Mouse (Mus musculus): ENCODE data around the gene Cpsf3. TPM values are rescaled to one million over a fixed set of nuclear protein-coding genes. Genes with fewer than 3 reads are reported as not detected.

Cpsf3 gene
- 124 and 130 TPM in 2 replicates for polyA plus RNA-seq (2016; fragmentation: Nextera tagmentation; extraction: Ambion mirVana)

GRCm38 (mm10) chr12:21284761-21285441 lies at the start of gene Cpsf3:
Gene Cpsf3, plus strand, starts transcription at chr12:21285391.
- Histone ChIP-seq H3K4me2 (peak within 1 kb of the TSS; percentile 76), H3K4me1 (peaks cover 19% of the 10 kb centered on the region), H3K27ac (peak within 1 kb of the TSS; percentile 86), H3K36me3 (replicated peaks) (no peaks in the 10 kb centered on the region), H3K9ac (peak within 1 kb of the TSS; percentile 74), H3K9me3 (no peaks in the 10 kb centered on the region), H3K4me3 (replicated peaks) (peak within 1 kb of the TSS; percentile 80), H3K27me3 (no peaks in the 10 kb centered on the region)
- 56% methylated on average over 11 of the region's 11 CpGs for WGBS
- ATAC-seq (ENCODE audit: low FRiP score): no peak

DNA sequence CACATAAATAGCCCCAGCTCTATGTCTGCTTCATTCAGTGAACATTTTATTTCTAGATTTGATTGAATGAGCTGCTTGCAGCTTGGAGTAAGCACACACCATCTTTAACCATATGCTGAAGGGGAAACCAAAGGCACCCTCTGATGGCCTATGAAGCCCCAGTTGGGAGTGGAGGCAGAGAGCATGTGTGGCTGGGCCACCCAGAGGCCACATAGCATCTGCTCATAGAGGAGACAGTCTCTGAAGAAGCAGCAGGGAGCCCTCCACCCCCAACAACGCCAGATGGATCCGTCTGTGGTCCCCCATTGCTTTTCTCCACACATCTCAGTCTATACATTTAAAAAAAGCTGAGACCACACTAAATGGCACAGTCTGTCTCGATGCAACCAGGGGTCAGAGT lies 43.2 kb upstream of the Cpsf3 start:
- ATAC-seq (ENCODE audit: low FRiP score): no peak
- Histone ChIP-seq H3K4me2 (no peak overlapping the region), H3K36me3 (replicated peaks) (peaks cover 84% of the 10 kb centered on the region), H3K27me3 (no peaks in the 10 kb centered on the region), H3K4me3 (replicated peaks) (no peak overlapping the region), H3K9ac (no peak overlapping the region), H3K4me1 (no peaks in the 10 kb centered on the region), H3K27ac (no peak overlapping the region), H3K9me3 (no peaks in the 10 kb centered on the region)
- 72% methylated on average over 3 of the region's 3 CpGs for WGBS

GRCm38 (mm10) chr12:21244375-21244960 lies 40.7 kb upstream of the Cpsf3 start:
- Histone ChIP-seq H3K27ac (no peak overlapping the region), H3K27me3 (no peaks in the 10 kb centered on the region), H3K9me3 (no peaks in the 10 kb centered on the region), H3K4me3 (replicated peaks) (no peak overlapping the region), H3K4me1 (no peaks in the 10 kb centered on the region), H3K36me3 (replicated peaks) (peaks cover 84% of the 10 kb centered on the region), H3K4me2 (no peak overlapping the region), H3K9ac (no peak overlapping the region)
- no peak for ATAC-seq (ENCODE audit: low FRiP score)
- WGBS: 95% methylated on average over 11 of the region's 11 CpGs

DNA sequence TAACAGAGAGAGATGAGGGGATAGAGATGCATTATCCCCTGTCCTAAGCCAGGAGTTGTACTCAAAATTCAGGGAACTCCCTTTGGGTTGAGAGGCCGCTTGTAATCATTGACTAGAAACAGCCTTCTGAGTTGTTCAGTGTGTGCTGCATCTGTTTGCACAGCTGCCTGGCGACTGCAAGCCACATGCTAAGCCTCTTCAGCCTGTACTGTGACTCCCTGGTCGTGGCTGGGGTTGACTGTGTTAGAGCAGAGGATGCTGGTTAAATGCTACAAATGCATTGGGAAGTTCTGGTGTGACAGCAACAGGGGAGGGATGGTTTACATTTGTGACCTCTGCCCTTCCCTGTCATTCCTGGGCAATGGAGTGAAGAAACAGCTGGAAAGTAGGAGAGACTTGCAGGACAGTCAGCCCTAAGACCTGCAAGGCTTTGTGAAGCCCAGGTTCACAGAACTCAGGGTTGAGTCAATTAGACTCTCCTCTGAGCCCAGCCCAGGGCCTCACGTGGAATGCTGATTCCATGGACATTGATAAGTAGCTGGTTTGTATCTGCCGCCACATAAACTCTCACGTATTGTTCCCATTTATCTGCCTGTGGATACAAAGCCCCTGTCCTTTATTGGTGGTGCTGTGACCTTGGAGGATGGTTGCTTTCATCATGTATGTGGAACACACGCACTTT lies 37.3 kb upstream of the Cpsf3 start:
- Histone ChIP-seq H3K27me3 (no peaks in the 10 kb centered on the region), H3K27ac (no peak overlapping the region), H3K4me2 (no peak overlapping the region), H3K36me3 (replicated peaks) (peaks cover 94% of the 10 kb centered on the region), H3K4me1 (no peaks in the 10 kb centered on the region), H3K9ac (no peak overlapping the region), H3K4me3 (replicated peaks) (no peak overlapping the region), H3K9me3 (no peaks in the 10 kb centered on the region)
- ATAC-seq (ENCODE audit: low FRiP score): no peak
- 90% methylated on average over 7 of the region's 7 CpGs for WGBS

GRCm38 (mm10) chr12:21260494-21261256 lies 24.5 kb upstream of the Cpsf3 start:
- 94% methylated on average over 6 of the region's 6 CpGs for WGBS
- H3K36me3 ChIP-seq (replicated peaks): peaks cover 88% of the 10 kb centered on the region
- no peaks in the 10 kb centered on the region for H3K9me3 ChIP-seq
- H3K27ac ChIP-seq: 0 out of 2 replicates have a peak overlapping the region, but pooled peaks have one; percentile 13
- H3K4me1 ChIP-seq: no peaks in the 10 kb centered on the region
- no peak for ATAC-seq (ENCODE audit: low FRiP score)
- no peak overlapping the region for H3K9ac ChIP-seq
- H3K4me2 ChIP-seq: no peak overlapping the region
- H3K4me3 ChIP-seq (replicated peaks): no peak overlapping the region
- no peaks in the 10 kb centered on the region for H3K27me3 ChIP-seq

- 91% methylated on average over 4 of the region's 4 CpGs for WGBS
- Histone ChIP-seq H3K4me1 (no peaks in the 10 kb centered on the region), H3K9me3 (no peaks in the 10 kb centered on the region), H3K27ac (no peak overlapping the region), H3K36me3 (replicated peaks) (peaks cover 88% of the 10 kb centered on the region), H3K9ac (no peak overlapping the region), H3K27me3 (no peaks in the 10 kb centered on the region), H3K4me2 (no peak overlapping the region), H3K4me3 (replicated peaks) (no peak overlapping the region)
- no peak for ATAC-seq (ENCODE audit: low FRiP score)
Observed at GRCm38 (mm10) chr12:21261521-21261920, 23.7 kb upstream of the Cpsf3 start.

- ATAC-seq (ENCODE audit: low FRiP score): no peak
- WGBS: 94% methylated on average over 5 of the region's 5 CpGs
- no peaks in the 10 kb centered on the region for H3K9me3 ChIP-seq
- H3K4me3 ChIP-seq (replicated peaks): no peak overlapping the region
- peaks cover 84% of the 10 kb centered on the region for H3K36me3 ChIP-seq (replicated peaks)
- H3K9ac ChIP-seq: no peak overlapping the region
- no peaks in the 10 kb centered on the region for H3K4me1 ChIP-seq
- H3K27ac ChIP-seq: no peak overlapping the region
- no peaks in the 10 kb centered on the region for H3K27me3 ChIP-seq
- H3K4me2 ChIP-seq: no peak overlapping the region
Observed at GRCm38 (mm10) chr12:21263256-21263655, 21.9 kb upstream of the Cpsf3 start.

DNA sequence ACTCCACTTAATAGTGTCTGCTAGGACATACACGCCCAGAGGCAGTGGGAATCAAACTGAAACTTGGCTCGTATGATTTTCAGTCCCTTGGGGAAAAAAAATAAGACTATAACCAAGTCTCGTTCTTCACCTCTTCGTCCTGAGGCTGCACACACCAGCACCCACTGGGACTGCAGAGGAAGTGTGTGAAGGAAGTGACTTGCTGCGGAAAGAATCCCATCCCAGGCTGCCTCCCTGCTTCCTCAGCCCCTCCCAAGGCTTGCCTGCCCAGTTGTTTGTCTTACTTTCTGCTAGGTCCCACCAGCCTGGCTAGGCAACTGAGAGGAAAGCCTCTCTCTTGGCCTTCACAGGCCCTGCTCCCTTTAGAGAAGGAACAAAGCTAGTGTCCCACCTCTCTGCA lies 20.9 kb upstream of the Cpsf3 start:
- Histone ChIP-seq H3K27ac (no peak overlapping the region), H3K27me3 (no peaks in the 10 kb centered on the region), H3K9me3 (no peaks in the 10 kb centered on the region), H3K9ac (no peak overlapping the region), H3K4me2 (no peak overlapping the region), H3K4me3 (replicated peaks) (no peak overlapping the region), H3K36me3 (replicated peaks) (peaks cover 85% of the 10 kb centered on the region), H3K4me1 (no peaks in the 10 kb centered on the region)
- no peak for ATAC-seq (ENCODE audit: low FRiP score)
- 84% methylated on average over 5 of the region's 5 CpGs for WGBS

DNA sequence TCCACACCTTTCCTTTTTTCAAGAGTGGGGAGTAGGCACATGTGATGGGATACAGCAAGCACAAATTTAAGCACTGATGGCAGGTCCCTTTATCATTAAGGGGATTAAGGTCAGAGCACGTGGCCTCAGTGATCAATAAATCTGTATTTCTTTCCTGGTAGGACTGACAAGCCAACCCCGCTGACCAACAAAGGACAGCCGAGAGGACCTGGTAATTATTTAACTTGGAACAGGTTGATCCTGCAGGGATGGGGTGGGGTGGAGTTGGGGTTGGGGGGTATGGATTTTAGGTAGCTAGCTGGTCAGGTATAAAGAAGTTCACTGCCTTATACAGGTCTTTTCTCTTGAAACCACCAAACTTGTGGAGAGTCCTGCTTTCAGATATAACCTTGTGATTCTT lies 20.2 kb upstream of the Cpsf3 start:
- no peak overlapping the region for H3K4me3 ChIP-seq (replicated peaks)
- no peak overlapping the region for H3K4me2 ChIP-seq
- peaks cover 84% of the 10 kb centered on the region for H3K36me3 ChIP-seq (replicated peaks)
- no peak overlapping the region for H3K27ac ChIP-seq
- ATAC-seq (ENCODE audit: low FRiP score): no peak
- H3K9me3 ChIP-seq: no peaks in the 10 kb centered on the region
- no peaks in the 10 kb centered on the region for H3K27me3 ChIP-seq
- 87% methylated on average over 3 of the region's 3 CpGs for WGBS
- no peaks in the 10 kb centered on the region for H3K4me1 ChIP-seq
- no peak overlapping the region for H3K9ac ChIP-seq

- no peak for ATAC-seq (ENCODE audit: low FRiP score)
- no peaks in the 10 kb centered on the region for H3K27me3 ChIP-seq
- H3K4me3 ChIP-seq (replicated peaks): no peak overlapping the region
- H3K9ac ChIP-seq: no peak overlapping the region
- H3K4me2 ChIP-seq: no peak overlapping the region
- no peaks in the 10 kb centered on the region for H3K9me3 ChIP-seq
- WGBS: 94% methylated on average over 4 of the region's 4 CpGs
- H3K27ac ChIP-seq: no peak overlapping the region
- H3K4me1 ChIP-seq: no peaks in the 10 kb centered on the region
- peaks cover 84% of the 10 kb centered on the region for H3K36me3 ChIP-seq (replicated peaks)
Observed at GRCm38 (mm10) chr12:21265501-21265900, 19.7 kb upstream of the Cpsf3 start.

- Histone ChIP-seq H3K9ac (no peak overlapping the region), H3K27ac (no peak overlapping the region), H3K4me1 (no peaks in the 10 kb centered on the region), H3K27me3 (no peaks in the 10 kb centered on the region), H3K4me2 (no peak overlapping the region), H3K4me3 (replicated peaks) (no peak overlapping the region), H3K36me3 (replicated peaks) (peaks cover 86% of the 10 kb centered on the region), H3K9me3 (no peaks in the 10 kb centered on the region)
- peak; percentile 86 for ATAC-seq (ENCODE audit: low FRiP score)
- 75% methylated on average over 14 of the region's 14 CpGs for WGBS
Observed at GRCm38 (mm10) chr12:21265946-21266783, 19.0 kb upstream of the Cpsf3 start.

DNA sequence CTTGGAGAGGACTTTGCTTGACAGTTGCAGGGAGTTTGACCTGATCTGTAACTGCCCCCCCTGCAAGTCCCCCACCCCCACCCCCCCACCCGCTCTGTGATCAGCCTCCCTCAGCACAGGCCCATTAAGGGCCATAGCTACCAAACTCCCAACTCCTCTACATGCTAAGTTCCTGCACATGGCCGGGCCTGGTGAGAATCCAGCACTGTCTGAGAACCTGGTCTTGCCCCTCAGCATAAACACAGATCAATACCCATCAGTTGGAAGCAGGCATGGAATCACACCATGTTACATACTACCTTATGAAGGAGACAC lies 18.4 kb upstream of the Cpsf3 start:
- Histone ChIP-seq H3K4me2 (no peak overlapping the region), H3K4me1 (no peaks in the 10 kb centered on the region), H3K4me3 (replicated peaks) (no peak overlapping the region), H3K9ac (no peak overlapping the region), H3K9me3 (no peaks in the 10 kb centered on the region), H3K27ac (no peak overlapping the region), H3K36me3 (replicated peaks) (peaks cover 89% of the 10 kb centered on the region), H3K27me3 (no peaks in the 10 kb centered on the region)
- ATAC-seq (ENCODE audit: low FRiP score): peak; percentile 45; the same call in 1 of the 2 replicates
- WGBS: 80% methylated on average over 2 of the region's 2 CpGs
